In genomic region chr4:41677006-41677629, GRCm38 (mm10) we compare ENCODE assay signal across 10 mouse cellular contexts. TPM values are rescaled to one million over a fixed set of nuclear protein-coding genes. Genes with fewer than 3 reads are reported as not detected.
DNase-seq lines count a peak whose midpoint lies in the region; ATAC-seq and TF ChIP-seq lines count a peak whose summit lies in the region.
"Had no signal": no experiment of that assay in that cellular context is flagged by ENCODE, and none has a peak within 500 bp of the region (broad histone marks: within the 10 kb centered on the region; RNA-seq: fewer than 3 reads in every experiment).

No protein-coding gene starts in this region.

- no peak for DNase-seq in layer of hippocampus, adult 2 months (ENCODE audit: low spot score in 2 of 2)
- no peak for DNase-seq in layer of hippocampus, adult 18-20 months (ENCODE audit: low spot score in 2 of 2)
- peak; percentile 90 for DNase-seq in brain, adult 2 months (ENCODE audit: low read depth, low spot score)
- DNase-seq in forebrain, embryonic 14.5 days (ENCODE audit: low spot score): peak; percentile 85
- no peak for DNase-seq in left cerebral cortex, adult 18-20 months (ENCODE audit: low spot score in 2 of 2)
- DNase-seq in ovary, postnatal 14 days (ENCODE audit: low spot score): no peak
- DNase-seq in B cell, adult 2 months: no peak

- ATAC-seq in forebrain, embryonic 14.5 days: peak; percentile 63
- 0 out of 2 replicates have a peak, but pooled peaks have one; percentile 26 for ATAC-seq in limb, embryonic 13.5 days (ENCODE audit: low FRiP score, low read depth)

- no peak for TF ChIP-seq CTCF in layer of hippocampus, adult 2 months (conservative IDR thresholded peaks at IDR 0.05)

- no peak overlapping the region for H3K4me3 ChIP-seq in layer of hippocampus, adult 2 months
- no peak overlapping the region for H3K4me3 ChIP-seq in forebrain, embryonic 14.5 days (ENCODE audit: low read depth, low read length)
- no peak overlapping the region for H3K4me3 ChIP-seq in limb, embryonic 13.5 days

- peak overlapping the region; percentile 14; the same call in 1 of the 2 replicates for H3K4me2 ChIP-seq in forebrain, embryonic 14.5 days (ENCODE audit: low read length)
- no peak overlapping the region for H3K4me2 ChIP-seq in limb, embryonic 13.5 days (replicated peaks)

- peaks cover 11% of the 10 kb centered on the region; the same call in 1 of the 2 replicates for H3K36me3 ChIP-seq in forebrain, embryonic 14.5 days (ENCODE audit: control insufficient read depth, insufficient read depth, low read length)
- H3K36me3 ChIP-seq in limb, embryonic 13.5 days: no peaks in the 10 kb centered on the region

- H3K27me3 ChIP-seq in forebrain, embryonic 14.5 days (replicated peaks; ENCODE audit: control insufficient read depth, insufficient read depth, low read length): no peaks in the 10 kb centered on the region
- peaks cover 97% of the 10 kb centered on the region for H3K27me3 ChIP-seq in limb, embryonic 13.5 days

- peaks cover 73% of the 10 kb centered on the region for H3K4me1 ChIP-seq in forebrain, embryonic 14.5 days (ENCODE audit: control insufficient read depth, insufficient read depth, low read length)
- peaks cover 41% of the 10 kb centered on the region for H3K4me1 ChIP-seq in limb, embryonic 13.5 days

- H3K9me3 ChIP-seq in forebrain, embryonic 14.5 days (replicated peaks; ENCODE audit: control insufficient read depth, low read length): no peaks in the 10 kb centered on the region
- H3K9me3 ChIP-seq in limb, embryonic 13.5 days: no peaks in the 10 kb centered on the region

- WGBS in forebrain, embryonic 14.5 days: 30% methylated on average over 13 of the region's 13 CpGs
- 38% methylated on average over 13 of the region's 13 CpGs for WGBS in limb, embryonic 13.5 days

- H3K9ac ChIP-seq in forebrain, embryonic 14.5 days (ENCODE audit: low read length): peak overlapping the region; percentile 47
- H3K9ac ChIP-seq in limb, embryonic 13.5 days: no peak overlapping the region; the same call in 1 of the 2 replicates

- 0 out of 2 replicates have a peak overlapping the region, but pooled peaks have one; percentile 32 for H3K27ac ChIP-seq in layer of hippocampus, adult 2 months
- H3K27ac ChIP-seq in forebrain, embryonic 14.5 days (ENCODE audit: low read depth, low read length): peak overlapping the region; percentile 70; the same call in 1 of the 2 replicates
- no peak overlapping the region for H3K27ac ChIP-seq in limb, embryonic 13.5 days
- H3K27ac ChIP-seq: macrophage had no signal

RNA-seq across cellular contexts. Expression of gene Cntfr, which starts 19.8 kb away (rescaled TPM):
- total RNA-seq in layer of hippocampus, adult 2 months (2021): 10 to 100 TPM; 96.5 to 98.8 TPM
- total RNA-seq in layer of hippocampus, adult 18-20 months (2021): 100 to 1,000 TPM; 110 to 113 TPM
- 12.6 and 12.7 TPM in 2 replicates for polyA plus RNA-seq in forebrain, embryonic 14.5 days (2014; fragmentation: Nextera tagmentation; extraction: Ambion mirVana)
- 5.1 and 5.5 TPM in 2 replicates for polyA plus RNA-seq in limb, embryonic 13.5 days (2015; fragmentation: Nextera tagmentation; extraction: Ambion mirVana)
- 100 to 1,000 TPM; 117 to 131 TPM for total RNA-seq in left cerebral cortex, adult 18-20 months (2021)
- total RNA-seq: MEL had no signal
- polyA plus RNA-seq: macrophage had no signal

RNA-seq across cellular contexts. Expression of gene Il11ra1, which starts 22.7 kb away (rescaled TPM):
- total RNA-seq in layer of hippocampus, adult 2 months (2021): 10 to 100 TPM; 39.1 to 43.3 TPM
- 10 to 100 TPM; 35.5 to 37.0 TPM for total RNA-seq in layer of hippocampus, adult 18-20 months (2021)
- 23.9 and 24.3 TPM in 2 replicates for polyA plus RNA-seq in forebrain, embryonic 14.5 days (2014; fragmentation: Nextera tagmentation; extraction: Ambion mirVana)
- 405 and 439 TPM in 2 replicates for polyA plus RNA-seq in limb, embryonic 13.5 days (2015; fragmentation: Nextera tagmentation; extraction: Ambion mirVana)
- total RNA-seq in left cerebral cortex, adult 18-20 months (2021): 10 to 100 TPM; 37.2 to 44.3 TPM

RNA-seq across cellular contexts. Expression of gene Rpp25l, which starts 36.2 kb away (rescaled TPM):
- total RNA-seq in layer of hippocampus, adult 2 months (2021): 10 to 100 TPM; 29.4 to 31.0 TPM
- 10 to 100 TPM; 36.0 to 39.0 TPM for total RNA-seq in layer of hippocampus, adult 18-20 months (2021)
- polyA plus RNA-seq in forebrain, embryonic 14.5 days (2014; fragmentation: Nextera tagmentation; extraction: Ambion mirVana): 72.2 and 83.3 TPM in 2 replicates
- 74.9 and 76.6 TPM in 2 replicates for polyA plus RNA-seq in limb, embryonic 13.5 days (2015; fragmentation: Nextera tagmentation; extraction: Ambion mirVana)
- total RNA-seq in left cerebral cortex, adult 18-20 months (2021): 10 to 100 TPM; 32.5 to 37.1 TPM

RNA-seq across cellular contexts. Expression of gene Enho, which starts 37.0 kb away (rescaled TPM):
- 10 to 100 TPM; 59.7 to 62.0 TPM for total RNA-seq in layer of hippocampus, adult 2 months (2021)
- total RNA-seq in layer of hippocampus, adult 18-20 months (2021): 10 to 100 TPM; 61.9 to 65.0 TPM
- polyA plus RNA-seq in forebrain, embryonic 14.5 days (2014; fragmentation: Nextera tagmentation; extraction: Ambion mirVana): 64.7 and 73.9 TPM in 2 replicates
- polyA plus RNA-seq in limb, embryonic 13.5 days (2015; fragmentation: Nextera tagmentation; extraction: Ambion mirVana): 12.7 and 13.6 TPM in 2 replicates
- 10 to 100 TPM; 59.1 to 66.3 TPM for total RNA-seq in left cerebral cortex, adult 18-20 months (2021)

RNA-seq across cellular contexts. Expression of gene Dctn3, which starts 45.9 kb away (rescaled TPM):
- total RNA-seq in layer of hippocampus, adult 2 months (2021): 100 to 1,000 TPM; 136 to 153 TPM
- total RNA-seq in layer of hippocampus, adult 18-20 months (2021): 100 to 1,000 TPM; 150 to 151 TPM
- 301 and 330 TPM in 2 replicates for polyA plus RNA-seq in forebrain, embryonic 14.5 days (2014; fragmentation: Nextera tagmentation; extraction: Ambion mirVana)
- 104 and 106 TPM in 2 replicates for polyA plus RNA-seq in limb, embryonic 13.5 days (2015; fragmentation: Nextera tagmentation; extraction: Ambion mirVana)
- total RNA-seq in left cerebral cortex, adult 18-20 months (2021): 100 to 1,000 TPM; 166 to 172 TPM

Comparison
In these comparisons a context has a peak if more than half of its experiments do, and no peak if none do; other contexts are left out.
1. DNase-seq: peak in brain, adult 2 months (single experiment) and forebrain, embryonic 14.5 days (single experiment); none in layer of hippocampus, adult 2 months (0 of 2), layer of hippocampus, adult 18-20 months (0 of 2), left cerebral cortex, adult 18-20 months (0 of 2), ovary, postnatal 14 days (single experiment) and B cell, adult 2 months (0 of 2).